Mouse (Mus musculus): Measurements from ENCODE around the gene Izumo2.

Izumo2 gene

GRCm38 (mm10) chr7:44760366-44760765 is 51.8 kb downstream of the Izumo2 start:
- DNase-seq (ENCODE audit: low read depth, low spot score), result no peak

GRCm38 (mm10) chr7:44768129-44768528 is 59.6 kb downstream of the Izumo2 start:
- DNase-seq (ENCODE audit: low read depth, low spot score), result no peak

Data from 3T3-L1 (cell line).